Mouse (Mus musculus) neural tube, embryonic 11.5 days (tissue): Measurements from ENCODE around the gene Wdhd1. TPM values are rescaled to one million over a fixed set of nuclear protein-coding genes. Genes with fewer than 3 reads are reported as not detected.

Source experiments
- ATAC-seq: fragments of 200-750 bp; cut with Nextera tagmentation; 2 replicates; pipeline ENCODE4 v1.8.0; 2017; ENCODE audit warnings: moderate number of reproducible peaks, mild to moderate bottlenecking, moderate TSS enrichment, moderate library complexity; ENCODE audit not compliant: insufficient read depth, low FRiP score, low TSS enrichment
- DNase-seq: peaks from one replicate; pipeline ENCODE4 v3.0.0-alpha.2; 2015; ENCODE audit warnings: low spot score
- H3K27ac ChIP-seq: fragments of 300-500 bp; sonication (generic); 2 replicates; pipeline ENCODE4 v1.5.1; 2014; ENCODE audit warnings: low read depth, mild to moderate bottlenecking, low read length
- H3K27me3 ChIP-seq: fragments of 300-500 bp; sonication (generic); 2 replicates; pipeline ENCODE4 v1.6.1; 2014; ENCODE audit warnings: mild to moderate bottlenecking, low read length, mixed read lengths; ENCODE audit not compliant: control insufficient read depth, insufficient read depth
- H3K36me3 ChIP-seq: fragments of 300-500 bp; sonication (generic); 2 replicates; pipeline ENCODE4 v1.6.1; 2014; ENCODE audit warnings: mild to moderate bottlenecking, low read length, moderate library complexity, mixed read lengths; ENCODE audit not compliant: control insufficient read depth, insufficient read depth
- H3K4me1 ChIP-seq: fragments of 300-500 bp; sonication (generic); 2 replicates; pipeline ENCODE4 v1.6.1; 2014; ENCODE audit warnings: low read length, mixed read lengths; ENCODE audit not compliant: control insufficient read depth, insufficient read depth
- H3K4me2 ChIP-seq: fragments of 300-500 bp; sonication (generic); 2 replicates; pipeline ENCODE4 v1.6.1; 2014; ENCODE audit warnings: low read depth, mild to moderate bottlenecking, moderate library complexity
- H3K4me3 ChIP-seq: fragments of 300-500 bp; sonication (generic); 2 replicates; pipeline ENCODE4 v1.5.1; 2014; ENCODE audit warnings: low read depth, low read length
- H3K9ac ChIP-seq: fragments of 300-500 bp; sonication (generic); 2 replicates; pipeline ENCODE4 v1.6.1; 2014; ENCODE audit warnings: mild to moderate bottlenecking, low read length
- H3K9me3 ChIP-seq: fragments of 300-500 bp; sonication (generic); 2 replicates; pipeline ENCODE4 v1.6.1; 2016; ENCODE audit warnings: low read length; ENCODE audit not compliant: control insufficient read depth
- WGBS: fragments of 180-500 bp; shearing (Covaris S2); extraction: QIAGEN DNeasy Blood & Tissue Kit; methylation state at CpG from one replicate; pipeline ENCODE4 v1.1.7; 2014; 5-methylcytosine and 5-hydroxymethylcytosine counted together
- polyA plus RNA-seq: library from polyadenylated mRNA; unstranded; fragments of >200 nt; fragmentation: Nextera tagmentation; extraction: Ambion mirVana; gene quantifications from 2 replicates; pipeline ENCODE4 v1.2.1, GENCODE M21; 2014

The Wdhd1 gene
- polyA plus RNA-seq, 1 experiment from 2014 or later, result 37.6 TPM

DNA sequence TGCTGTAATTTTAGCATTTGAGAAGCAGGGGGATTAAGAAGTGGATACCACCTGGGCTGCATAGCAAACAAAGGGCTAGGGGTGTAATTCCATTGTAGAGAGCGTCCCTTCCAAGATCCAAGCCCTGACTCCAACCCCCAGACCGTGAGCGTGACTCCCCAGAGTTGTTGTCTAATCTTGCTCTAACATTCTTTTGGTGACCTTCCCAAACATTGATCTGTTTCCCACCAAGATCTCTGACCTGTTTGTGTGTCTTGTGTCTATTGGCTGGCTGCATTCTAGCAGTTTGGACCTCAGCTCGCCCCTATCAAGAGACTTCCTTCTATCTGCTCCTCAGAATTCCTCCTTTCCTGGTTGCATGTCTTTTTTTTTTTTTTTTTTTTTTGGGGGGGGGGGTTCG, 10.4 kb upstream of the Wdhd1 start:
- Histone ChIP-seq H3K9ac (no peak overlapping the region), H3K36me3 (no peaks in the 10 kb centered on the region; the same call in 1 of the 2 replicates), H3K9me3 (no peaks in the 10 kb centered on the region), H3K27me3 (no peaks in the 10 kb centered on the region), H3K4me3 (no peak overlapping the region), H3K4me2 (no peak overlapping the region), H3K27ac (no peak overlapping the region), H3K4me1 (no peaks in the 10 kb centered on the region)
- 90% methylated on average over 5 of the region's 5 CpGs for WGBS
- ATAC-seq (no peak), DNase-seq (no peak)

DNA sequence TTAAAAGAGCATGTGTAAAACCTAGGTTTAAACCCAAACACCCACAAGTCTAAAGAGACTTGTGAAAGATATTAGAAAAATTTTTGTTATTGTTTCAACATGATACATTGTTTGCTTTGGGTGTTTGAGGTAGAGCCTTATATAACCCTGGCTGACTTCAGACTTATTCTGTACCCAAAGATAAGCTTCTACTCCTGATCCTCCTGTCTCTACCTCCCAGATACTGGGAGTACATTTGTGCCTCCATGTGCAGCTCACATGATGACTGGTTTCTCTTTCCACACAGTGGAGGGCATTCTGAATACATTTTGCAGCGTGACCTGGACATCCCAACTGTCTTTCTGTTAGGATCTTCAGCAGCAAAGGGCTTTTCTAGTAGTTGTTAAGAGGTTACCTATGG, 9.6 kb upstream of the Wdhd1 start:
- H3K9me3 ChIP-seq, result no peaks in the 10 kb centered on the region
- no peak overlapping the region for H3K27ac ChIP-seq
- H3K36me3 ChIP-seq, result no peaks in the 10 kb centered on the region; the same call in 1 of the 2 replicates
- DNase-seq (no peak), ATAC-seq (no peak)
- no peak overlapping the region for H3K9ac ChIP-seq
- H3K4me3 ChIP-seq, result no peak overlapping the region
- no peaks in the 10 kb centered on the region for H3K4me1 ChIP-seq
- no peaks in the 10 kb centered on the region for H3K27me3 ChIP-seq
- H3K4me2 ChIP-seq, result no peak overlapping the region
- 94% methylated on average over 1 of the region's 1 CpGs for WGBS

DNA sequence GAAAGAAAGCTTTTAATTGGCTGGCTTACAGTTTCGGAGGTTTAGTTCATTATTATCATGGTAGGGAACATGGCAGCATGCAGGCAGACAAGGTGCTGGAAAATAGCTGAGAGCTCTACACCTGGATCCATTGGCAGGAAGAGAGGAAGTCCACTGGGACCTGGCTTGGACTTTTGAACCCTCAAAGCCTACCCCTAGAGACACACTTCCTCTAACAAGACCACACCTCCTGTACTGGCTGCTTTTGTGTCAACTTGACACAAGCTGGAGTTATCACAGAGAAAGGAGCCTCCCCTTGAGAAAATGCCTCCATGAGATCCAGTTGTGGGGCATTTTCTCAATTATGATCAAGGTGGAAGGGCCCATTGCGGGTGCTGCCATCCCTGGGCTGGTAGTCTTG, 8.6 kb upstream of the Wdhd1 start:
- no peak overlapping the region for H3K9ac ChIP-seq
- H3K4me2 ChIP-seq, result no peak overlapping the region
- WGBS, result 96% methylated on average over 2 of the region's 2 CpGs
- ATAC-seq (no peak), DNase-seq (no peak)
- no peaks in the 10 kb centered on the region for H3K4me1 ChIP-seq
- H3K9me3 ChIP-seq, result no peaks in the 10 kb centered on the region
- no peak overlapping the region for H3K4me3 ChIP-seq
- H3K36me3 ChIP-seq, result no peaks in the 10 kb centered on the region; the same call in 1 of the 2 replicates
- H3K27ac ChIP-seq, result no peak overlapping the region
- H3K27me3 ChIP-seq, result no peaks in the 10 kb centered on the region

DNA sequence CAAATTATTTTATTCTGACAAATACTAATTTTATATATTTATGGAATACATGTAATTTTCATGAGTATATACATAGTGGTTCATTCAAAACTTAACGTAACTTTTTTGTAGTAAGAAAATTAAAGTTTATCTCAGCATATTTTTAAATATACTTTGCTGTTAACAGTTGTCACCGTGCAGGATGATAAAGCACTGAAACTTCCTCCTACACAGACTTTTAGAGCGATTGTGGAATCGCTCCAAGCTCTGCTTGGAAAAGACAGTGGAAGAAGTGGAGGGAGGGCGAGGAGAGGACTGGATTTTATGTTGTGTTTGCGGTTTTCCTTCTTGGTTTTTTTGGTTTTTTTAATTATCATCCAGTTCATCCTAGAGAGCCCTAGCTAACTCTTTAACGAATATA, 6.9 kb upstream of the Wdhd1 start:
- no peak for DNase-seq
- ATAC-seq, result no peak
- H3K4me2 ChIP-seq, result no peak overlapping the region
- H3K9me3 ChIP-seq, result no peaks in the 10 kb centered on the region
- no peak overlapping the region for H3K4me3 ChIP-seq
- 93% methylated on average over 7 of the region's 7 CpGs for WGBS
- H3K4me1 ChIP-seq, result no peaks in the 10 kb centered on the region
- no peaks in the 10 kb centered on the region for H3K36me3 ChIP-seq
- H3K9ac ChIP-seq, result no peak overlapping the region
- no peak overlapping the region for H3K27ac ChIP-seq
- H3K27me3 ChIP-seq, result no peaks in the 10 kb centered on the region

DNA sequence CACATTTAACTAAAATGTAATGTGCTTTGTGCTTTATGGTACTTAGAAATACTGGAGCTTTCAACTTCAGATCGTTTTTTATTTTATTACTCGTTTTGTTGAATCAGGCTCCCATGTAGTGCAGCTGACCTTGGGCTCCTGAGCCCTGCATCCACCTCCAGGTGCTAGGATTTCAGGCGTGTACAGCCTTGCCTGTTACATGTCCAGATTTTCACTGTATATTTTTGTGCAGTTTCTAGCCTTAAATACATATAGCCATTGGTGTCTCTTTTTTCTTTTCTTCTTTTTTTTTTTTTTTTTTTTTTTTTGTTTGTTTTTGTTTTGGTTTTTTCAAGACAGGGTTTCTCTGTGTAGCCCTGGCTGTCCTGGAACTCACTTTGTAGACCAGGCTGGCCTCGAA, 4.9 kb upstream of the Wdhd1 start:
- Histone ChIP-seq H3K4me1 (0 out of 2 replicates have a peak, but pooled peaks cover 3% of the 10 kb centered on the region), H3K27me3 (no peaks in the 10 kb centered on the region), H3K36me3 (no peaks in the 10 kb centered on the region), H3K9me3 (no peaks in the 10 kb centered on the region), H3K9ac (no peak overlapping the region), H3K27ac (no peak overlapping the region), H3K4me2 (no peak overlapping the region), H3K4me3 (no peak overlapping the region)
- no peak for ATAC-seq
- no peak for DNase-seq
- 92% methylated on average over 4 of the region's 4 CpGs for WGBS

DNA sequence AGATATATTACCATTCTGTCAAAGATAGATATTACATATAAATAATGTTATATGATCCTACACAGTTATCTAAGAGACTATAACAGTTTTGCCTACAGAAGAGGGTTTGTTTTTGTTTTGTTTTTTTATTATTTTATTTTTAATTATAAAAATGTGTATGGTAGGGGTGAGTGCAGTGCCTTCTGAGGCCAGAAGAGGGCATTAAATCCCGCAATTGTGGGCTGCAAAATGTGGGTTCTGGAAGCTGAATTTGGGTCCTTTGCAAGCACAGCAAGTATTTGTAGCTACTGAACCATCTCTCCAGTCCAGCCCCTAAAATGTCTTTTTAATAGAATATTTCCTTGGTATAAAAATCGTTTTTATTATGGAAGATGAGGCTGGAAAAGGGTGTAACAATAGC, 2.4 kb upstream of the Wdhd1 start:
- no peak overlapping the region for H3K9ac ChIP-seq
- no peak overlapping the region for H3K4me2 ChIP-seq
- WGBS, result 69% methylated on average over 2 of the region's 2 CpGs
- DNase-seq, result no peak
- H3K27ac ChIP-seq, result no peak overlapping the region
- H3K9me3 ChIP-seq, result no peaks in the 10 kb centered on the region
- H3K4me1 ChIP-seq, result peaks cover 6% of the 10 kb centered on the region; the same call in 1 of the 2 replicates
- no peaks in the 10 kb centered on the region for H3K36me3 ChIP-seq
- H3K27me3 ChIP-seq, result no peaks in the 10 kb centered on the region
- H3K4me3 ChIP-seq, result no peak overlapping the region
- ATAC-seq, result no peak

DNA sequence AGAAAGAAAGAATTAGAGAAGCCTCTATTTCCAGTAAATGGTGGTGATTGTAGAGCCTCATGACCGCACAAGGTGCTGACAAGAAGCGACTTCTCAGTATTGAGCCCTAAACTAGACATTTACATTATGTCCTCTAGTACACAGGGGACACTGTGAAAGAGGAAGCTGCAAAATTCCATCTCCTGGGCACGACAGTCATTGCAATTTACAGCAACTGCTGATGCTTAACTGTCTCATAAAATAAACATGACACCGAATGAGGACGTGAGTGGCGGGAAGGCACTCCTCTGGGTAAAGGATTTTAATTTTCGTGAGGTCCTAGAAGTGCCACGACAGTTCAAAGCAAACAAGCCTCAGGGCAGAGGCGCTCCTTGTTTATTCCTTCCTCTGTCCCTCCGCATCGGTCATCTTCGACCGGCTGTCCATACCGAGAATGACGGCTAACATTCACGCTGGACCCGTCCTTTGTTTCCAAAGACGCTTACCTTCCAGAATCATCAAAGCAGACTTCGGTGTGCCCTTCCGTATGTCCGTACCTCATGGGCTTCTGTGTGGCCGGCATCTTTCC, 537 bp downstream of the Wdhd1 start:
- Histone ChIP-seq H3K4me1 (peaks cover 6% of the 10 kb centered on the region; the same call in 1 of the 2 replicates), H3K4me3 (peak overlapping the region; percentile 80), H3K9ac (peak overlapping the region; percentile 87), H3K27ac (peak overlapping the region; percentile 94), H3K27me3 (no peaks in the 10 kb centered on the region), H3K9me3 (no peaks in the 10 kb centered on the region), H3K4me2 (peak overlapping the region; percentile 63), H3K36me3 (peaks cover 1% of the 10 kb centered on the region; the same call in 1 of the 2 replicates)
- DNase-seq (no peak), ATAC-seq (no peak; the same call in 1 of the 2 replicates)
- WGBS, result 1% methylated on average over 22 of the region's 22 CpGs

DNA sequence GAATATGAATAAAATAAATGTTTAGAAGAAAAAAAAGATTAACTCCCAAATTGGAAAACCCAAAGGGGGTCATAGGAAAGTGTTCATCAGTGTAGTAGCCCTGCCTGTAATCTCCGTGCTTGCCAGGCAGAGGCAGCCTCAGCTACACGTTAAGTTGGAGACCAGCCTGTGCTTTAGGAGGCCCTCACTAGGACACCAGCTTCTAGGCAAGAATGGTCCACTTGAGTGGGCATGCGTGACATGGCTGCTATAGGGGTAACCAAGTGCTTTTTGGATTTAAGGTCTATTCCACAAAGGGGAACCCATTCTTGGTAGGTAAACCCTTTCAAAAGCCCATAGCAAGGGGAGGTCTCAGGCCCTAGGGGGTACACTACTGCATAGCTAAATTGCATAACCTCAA, 1.2 kb downstream of the Wdhd1 start:
- ATAC-seq (no peak), DNase-seq (no peak)
- Histone ChIP-seq H3K4me3 (peak overlapping the region; percentile 80), H3K27ac (no peak overlapping the region), H3K9ac (no peak overlapping the region), H3K36me3 (peaks cover 4% of the 10 kb centered on the region; the same call in 1 of the 2 replicates), H3K4me1 (peaks cover 6% of the 10 kb centered on the region; the same call in 1 of the 2 replicates), H3K9me3 (no peaks in the 10 kb centered on the region), H3K27me3 (no peaks in the 10 kb centered on the region), H3K4me2 (peak overlapping the region; percentile 63)
- 30% methylated on average over 3 of the region's 3 CpGs for WGBS

DNA sequence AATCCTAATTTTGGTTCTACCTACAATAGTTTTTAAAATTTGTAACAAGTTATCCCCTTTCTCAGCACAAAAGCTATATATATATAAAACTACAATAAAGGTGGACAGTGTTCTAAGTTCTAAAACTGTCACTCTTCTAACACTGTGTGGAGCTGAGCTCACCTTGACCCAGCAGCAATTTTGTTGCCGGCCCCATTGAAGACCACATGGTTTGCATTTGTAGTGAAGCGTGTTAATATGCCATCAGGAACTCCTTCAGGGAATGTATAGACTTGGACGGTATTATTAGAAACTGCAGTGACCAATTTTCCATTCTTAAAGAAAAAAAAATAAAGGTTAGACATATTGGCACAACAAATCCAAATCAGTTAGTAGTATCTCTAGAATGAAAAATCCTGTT, 2.9 kb downstream of the Wdhd1 start:
- Histone ChIP-seq H3K4me2 (no peak overlapping the region), H3K4me3 (no peak overlapping the region), H3K9me3 (no peaks in the 10 kb centered on the region), H3K27me3 (no peaks in the 10 kb centered on the region), H3K9ac (no peak overlapping the region), H3K36me3 (peaks cover 11% of the 10 kb centered on the region), H3K4me1 (peaks cover 6% of the 10 kb centered on the region; the same call in 1 of the 2 replicates), H3K27ac (no peak overlapping the region)
- no peak for DNase-seq
- 83% methylated on average over 3 of the region's 3 CpGs for WGBS
- ATAC-seq, result no peak
